Mouse (Mus musculus) lung, postnatal 14 days (tissue): ENCODE measurements around the gene Sec24a.
"Not testable (repeated sequence)": the region's sequence is repeated elsewhere in the genome, so short reads cannot be mapped to it uniquely, and the experiment has no call there.

Source experiments
- DNase-seq: peaks from one replicate; pipeline ENCODE4 v3.0.0; 2021

Sec24a gene

GRCm38 (mm10) chr11:51681324-51681975 lies 82.0 kb downstream of the Sec24a start:
- peak; percentile 96 for DNase-seq

GRCm38 (mm10) chr11:51679466-51679865 lies 84.0 kb downstream of the Sec24a start:
- no peak for DNase-seq

DNA sequence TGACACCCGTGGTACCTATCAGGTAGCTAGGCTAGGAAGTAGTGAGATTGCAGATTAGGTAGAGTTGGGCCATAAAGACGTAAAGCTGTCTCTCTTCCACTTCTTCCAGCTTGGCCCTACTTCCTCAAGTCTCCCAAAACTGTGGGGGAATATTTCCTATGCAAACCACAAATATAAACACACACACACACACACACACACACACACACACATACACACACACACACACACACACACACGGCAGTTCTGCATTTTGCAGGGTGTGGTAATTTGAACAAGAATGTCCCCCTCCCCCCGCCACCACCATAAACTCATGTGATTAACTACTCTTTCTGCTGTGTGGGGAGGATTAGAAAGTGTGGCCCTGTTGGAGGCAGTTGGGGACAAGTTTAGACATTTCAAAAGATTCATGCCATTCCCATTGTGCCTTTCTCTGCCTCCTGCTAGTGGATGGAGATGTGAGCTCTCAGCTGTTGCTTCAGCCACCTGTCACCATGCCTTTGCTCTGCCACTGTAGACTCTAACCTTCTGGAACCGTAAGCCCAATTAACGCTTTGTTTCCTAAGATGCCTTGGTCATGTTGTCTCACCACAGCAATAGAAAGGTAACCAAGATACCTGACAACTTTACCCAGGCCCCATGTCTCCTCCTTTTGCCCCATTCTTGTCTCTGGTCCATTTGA lies 85.6 kb downstream of the Sec24a start:
- DNase-seq = no peak

GRCm38 (mm10) chr11:51675386-51675785 lies 88.0 kb downstream of the Sec24a start:
- DNase-seq = no peak

- no peak for DNase-seq
These were observed 90.1 kb downstream of the Sec24a start for GRCm38 (mm10) chr11:51673291-51673690.

- DNase-seq = no peak
These were observed 92.1 kb downstream of the Sec24a start for GRCm38 (mm10) chr11:51671376-51671775.

DNA sequence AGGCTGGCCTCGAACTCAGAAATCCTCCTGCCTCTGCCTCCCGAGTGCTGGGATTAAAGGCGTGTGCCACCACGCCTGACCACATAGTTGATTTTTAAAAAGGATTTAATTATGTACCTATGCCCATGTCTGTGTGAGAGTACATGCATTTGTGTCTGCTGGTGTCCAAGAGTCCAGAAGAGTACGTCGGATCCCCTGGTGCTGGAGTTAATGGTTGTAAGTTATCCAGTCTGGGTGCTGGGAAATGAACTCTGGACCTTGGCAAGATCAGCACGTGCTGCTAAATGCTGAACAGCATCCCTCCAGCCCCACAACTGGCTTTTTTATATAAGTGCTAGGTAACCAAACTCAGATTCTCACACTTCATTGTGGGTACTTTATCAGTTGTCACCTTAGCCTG lies 92.6 kb downstream of the Sec24a start:
- DNase-seq = no peak

GRCm38 (mm10) chr11:51664747-51665146 lies 98.7 kb downstream of the Sec24a start:
- not testable (repeated sequence) for DNase-seq

- no peak for DNase-seq
These were observed 100.8 kb downstream of the Sec24a start for GRCm38 (mm10) chr11:51662632-51663031.

DNA sequence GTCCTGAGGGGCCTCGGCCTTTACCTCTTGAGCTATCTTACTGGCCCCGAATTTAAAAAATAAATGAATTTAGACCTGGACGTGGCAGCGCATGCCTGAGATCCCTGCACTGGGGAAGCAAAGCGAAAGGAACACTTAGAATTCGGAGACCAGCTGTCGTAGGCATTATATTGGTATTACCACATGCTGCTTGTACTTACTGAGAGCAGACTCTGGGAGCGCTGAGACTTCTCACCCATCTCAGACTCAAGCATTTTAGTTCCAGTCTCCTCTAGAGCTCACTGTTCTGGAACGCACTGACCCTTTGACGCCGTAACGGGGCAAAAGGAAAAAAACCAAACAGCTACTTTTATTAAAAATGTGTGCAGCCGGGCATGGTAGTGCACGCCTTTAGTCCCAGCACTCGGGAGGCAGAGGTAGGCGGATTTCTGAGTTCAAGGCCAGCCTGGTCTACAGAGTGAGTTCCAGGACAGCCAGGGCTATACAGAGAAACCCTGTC lies 101.5 kb downstream of the Sec24a start:
- DNase-seq = no peak

DNA sequence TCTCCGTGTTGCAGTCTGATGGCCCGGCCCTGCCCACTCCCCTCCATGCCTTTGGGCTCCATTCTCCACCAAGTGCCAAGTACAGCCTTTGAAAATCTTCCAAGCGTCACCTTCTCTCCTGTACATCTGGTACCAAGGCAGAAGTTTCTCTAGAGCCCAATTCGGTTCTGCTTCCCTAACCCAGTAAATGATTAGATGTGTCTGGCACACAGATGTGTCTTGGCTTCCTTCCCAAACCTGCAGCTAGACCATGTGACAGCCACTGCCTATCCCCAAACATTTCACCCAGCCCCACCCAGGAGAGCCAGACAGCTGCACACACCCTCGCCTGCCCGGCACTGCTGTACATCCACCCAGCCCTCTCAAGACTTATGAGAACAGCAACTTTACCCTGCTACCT lies 104.7 kb downstream of the Sec24a start:
- no peak for DNase-seq

DNA sequence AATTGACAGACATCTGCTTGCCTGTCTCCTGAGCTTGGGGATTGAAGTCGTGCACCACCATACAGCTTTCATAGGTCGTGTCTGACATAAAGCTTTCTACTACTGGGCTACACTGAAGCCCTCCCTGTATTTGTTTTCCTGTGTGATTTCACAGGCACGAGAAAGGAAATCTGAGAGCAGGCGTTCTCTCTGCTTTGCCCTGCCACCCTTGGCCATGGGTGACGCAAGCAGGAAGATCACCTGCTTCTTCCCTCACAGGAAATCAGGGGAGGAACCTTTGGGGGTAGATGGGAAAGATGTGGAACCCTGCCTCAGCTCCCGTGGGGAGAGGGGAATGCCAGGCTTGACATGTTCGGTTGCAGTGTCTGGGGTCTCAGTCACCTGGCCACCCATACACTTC lies 105.1 kb downstream of the Sec24a start:
- DNase-seq = no peak

DNA sequence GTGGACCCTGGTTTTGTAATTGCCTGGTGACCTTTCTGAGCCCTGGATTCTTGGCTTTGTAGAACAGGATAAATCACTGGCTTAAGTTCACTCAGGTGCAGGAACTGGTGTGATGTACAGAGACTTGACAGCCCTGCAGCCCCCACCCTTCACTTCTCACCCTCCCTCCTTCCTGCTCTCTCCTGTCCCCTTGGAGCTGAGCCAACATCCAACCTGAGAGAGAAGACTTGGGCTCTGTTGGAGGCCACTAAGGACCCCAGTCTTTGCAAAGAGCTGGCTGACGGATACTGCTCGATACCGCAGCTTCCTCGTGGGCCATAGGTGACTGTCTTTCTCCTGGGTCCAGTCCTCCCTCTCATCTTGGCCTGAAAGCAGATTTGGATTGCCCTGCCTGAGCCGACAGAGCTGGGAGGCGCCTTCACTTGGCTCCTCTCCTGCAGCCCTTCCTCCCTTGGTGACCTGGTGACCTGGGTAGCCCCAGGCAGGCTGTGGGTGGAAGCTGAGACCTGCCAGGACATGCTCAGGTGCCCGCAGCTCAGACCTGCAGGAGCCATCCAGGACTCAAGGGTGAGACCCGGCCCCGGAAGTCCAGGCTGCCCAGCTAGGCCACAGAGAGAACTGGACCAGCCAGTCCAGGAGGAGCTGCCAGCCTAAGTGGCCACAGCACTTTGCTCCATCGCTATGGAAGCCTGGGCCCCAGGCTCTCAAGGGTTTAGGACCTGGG lies 106.5 kb downstream of the Sec24a start:
- no peak for DNase-seq

DNA sequence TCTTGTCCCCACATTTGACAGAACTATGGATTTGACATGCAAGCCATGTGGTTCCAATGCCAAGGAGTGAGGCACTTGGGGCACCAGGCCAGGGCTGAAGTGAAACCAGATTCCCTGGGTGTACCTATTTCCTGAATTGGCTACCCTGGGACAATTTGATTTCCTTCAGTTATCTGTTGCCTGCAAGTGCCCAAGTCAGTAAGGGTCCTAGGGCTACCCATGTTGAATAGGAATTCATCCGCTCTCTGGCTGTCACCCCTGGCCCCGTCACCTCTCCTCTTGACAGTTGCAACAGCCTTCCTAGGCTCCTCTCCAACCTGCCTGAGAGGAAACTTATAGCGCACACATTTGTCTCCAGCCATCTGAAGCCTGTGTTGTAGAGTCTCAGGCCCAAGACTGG lies 108.5 kb downstream of the Sec24a start:
- no peak for DNase-seq

GRCm38 (mm10) chr11:51653736-51654135 lies 109.7 kb downstream of the Sec24a start:
- DNase-seq = no peak

GRCm38 (mm10) chr11:51652889-51653418 lies 110.5 kb downstream of the Sec24a start:
- no peak for DNase-seq

GRCm38 (mm10) chr11:51650691-51651515 lies 112.5 kb downstream of the Sec24a start, which contains the start of the genes N4bp3 and D930048N14Rik:
Gene N4bp3, minus strand, starts transcription at chr11:51650842.
Gene D930048N14Rik, plus strand, starts transcription at chr11:51650954.
- DNase-seq = peak; percentile 82

GRCm38 (mm10) chr11:51650261-51650660 lies 113.2 kb downstream of the Sec24a start:
- DNase-seq = peak; percentile 37

GRCm38 (mm10) chr11:51649889-51650199 lies 113.6 kb downstream of the Sec24a start:
- DNase-seq = peak; percentile 28

DNA sequence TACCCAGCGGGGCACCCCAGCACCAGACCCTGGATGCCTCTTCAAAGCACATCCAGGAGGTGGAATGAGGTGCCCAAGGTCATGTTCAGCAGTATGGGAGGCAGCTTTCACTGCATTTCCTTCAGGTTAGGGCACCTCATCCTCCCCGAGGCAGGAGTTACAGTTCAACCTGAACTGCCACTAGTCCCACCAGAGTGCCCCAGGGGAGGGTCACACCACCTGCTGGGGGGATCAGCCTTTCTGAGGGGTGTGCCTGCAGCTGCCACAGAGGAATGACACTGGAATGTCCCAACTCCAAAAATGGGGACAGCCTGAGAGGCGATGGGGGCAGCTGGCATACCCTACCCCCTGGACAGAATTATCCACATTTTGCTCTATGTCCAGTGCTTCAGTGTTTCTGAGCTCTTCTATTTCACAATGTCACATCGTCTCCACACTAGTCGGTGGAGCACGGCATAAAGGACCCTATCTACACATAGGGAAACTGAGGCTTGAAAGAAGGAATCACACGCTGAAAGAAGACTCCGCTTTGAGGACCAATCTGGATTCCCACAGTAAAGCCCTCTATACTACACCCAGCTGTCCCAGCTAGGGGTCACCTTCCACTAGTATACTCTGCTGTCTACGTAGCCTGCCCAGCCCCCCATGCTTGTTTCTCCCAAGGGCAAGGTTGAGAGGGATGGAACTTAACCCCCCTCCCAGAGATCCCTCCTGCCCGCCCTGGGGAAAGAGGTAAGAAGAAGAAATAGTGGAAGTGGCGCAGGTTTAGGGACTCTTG lies 114.1 kb downstream of the Sec24a start:
- DNase-seq = peak; percentile 17

GRCm38 (mm10) chr11:51648566-51648965 lies 114.9 kb downstream of the Sec24a start:
- peak; percentile 31 for DNase-seq
